8 mouse cellular contexts compared by ENCODE assay signal in genomic region chr12:21418621-21419131, GRCm38 (mm10). TPM values are rescaled to one million over a fixed set of nuclear protein-coding genes. Genes with fewer than 3 reads are reported as not detected.
A peak's percentile ranks its signal among the peaks of the same experiment; 100 is the strongest.
DNase-seq lines count a peak whose midpoint lies in the region; ATAC-seq and TF ChIP-seq lines count a peak whose summit lies in the region.

No protein-coding gene starts in this region.

- peaks cover 5% of the 10 kb centered on the region for H3K4me1 ChIP-seq in lung, embryonic 14.5 days (ENCODE audit: insufficient read depth)
- H3K4me1 ChIP-seq in embryonic facial prominence, embryonic 10.5 days, result peaks cover 20% of the 10 kb centered on the region
- peaks cover 21% of the 10 kb centered on the region for H3K4me1 ChIP-seq in hindbrain, embryonic 13.5 days (replicated peaks)
- H3K4me1 ChIP-seq in liver, embryonic 16.5 days (ENCODE audit: control insufficient read depth, low read depth, low read length), result peaks cover 32% of the 10 kb centered on the region

- H3K36me3 ChIP-seq in lung, embryonic 14.5 days (ENCODE audit: insufficient read depth), result peaks cover 18% of the 10 kb centered on the region
- peaks cover 22% of the 10 kb centered on the region for H3K36me3 ChIP-seq in embryonic facial prominence, embryonic 10.5 days (replicated peaks)
- peaks cover 11% of the 10 kb centered on the region for H3K36me3 ChIP-seq in hindbrain, embryonic 13.5 days
- peaks cover 12% of the 10 kb centered on the region for H3K36me3 ChIP-seq in liver, embryonic 16.5 days (ENCODE audit: control insufficient read depth, insufficient read depth)

- H3K4me3 ChIP-seq in lung, embryonic 14.5 days (ENCODE audit: low read depth, low read length), result peak overlapping the region; percentile 92
- peak overlapping the region; percentile 86 for H3K4me3 ChIP-seq in embryonic facial prominence, embryonic 10.5 days
- peak overlapping the region; percentile 92 for H3K4me3 ChIP-seq in hindbrain, embryonic 13.5 days
- H3K4me3 ChIP-seq in liver, embryonic 16.5 days (ENCODE audit: low read depth, low read length), result peak overlapping the region; percentile 88; the same call in 1 of the 2 replicates

- no peak overlapping the region for H3K27ac ChIP-seq in lung, embryonic 14.5 days (ENCODE audit: low read depth)
- H3K27ac ChIP-seq in embryonic facial prominence, embryonic 10.5 days (replicated peaks), result peak overlapping the region; percentile 24; the same call in 1 of the 2 replicates
- H3K27ac ChIP-seq in hindbrain, embryonic 13.5 days, result peak overlapping the region; percentile 100
- H3K27ac ChIP-seq in liver, embryonic 16.5 days (ENCODE audit: low read length), result no peak overlapping the region

- H3K27me3 ChIP-seq in lung, embryonic 14.5 days (ENCODE audit: insufficient read depth, low read length), result no peaks in the 10 kb centered on the region
- H3K27me3 ChIP-seq in embryonic facial prominence, embryonic 10.5 days (replicated peaks; ENCODE audit: low read depth, poor library complexity, severe bottlenecking), result no peaks in the 10 kb centered on the region
- no peaks in the 10 kb centered on the region for H3K27me3 ChIP-seq in hindbrain, embryonic 13.5 days
- no peaks in the 10 kb centered on the region for H3K27me3 ChIP-seq in liver, embryonic 16.5 days (ENCODE audit: control insufficient read depth, insufficient read depth, low read depth, low read length)

- peak overlapping the region; percentile 80 for H3K4me2 ChIP-seq in lung, embryonic 14.5 days
- peak overlapping the region; percentile 62 for H3K4me2 ChIP-seq in hindbrain, embryonic 13.5 days
- H3K4me2 ChIP-seq in liver, embryonic 16.5 days (ENCODE audit: low read depth, low read length), result peak overlapping the region; percentile 94

- no peak for ATAC-seq in lung, embryonic 14.5 days (ENCODE audit: insufficient read depth)
- ATAC-seq in hindbrain, embryonic 13.5 days (ENCODE audit: low FRiP score), result no peak
- ATAC-seq in liver, embryonic 16.5 days (ENCODE audit: low read depth), result no peak

- H3K9ac ChIP-seq in lung, embryonic 14.5 days, result peak overlapping the region; percentile 62
- peak overlapping the region; percentile 84 for H3K9ac ChIP-seq in hindbrain, embryonic 13.5 days
- H3K9ac ChIP-seq in liver, embryonic 16.5 days (ENCODE audit: low read depth, low read length), result peak overlapping the region; percentile 5; the same call in 1 of the 2 replicates

- DNase-seq in lung, embryonic 14.5 days, result peak; percentile 25
- no peak for DNase-seq in lung, postnatal 36 days
- peak; percentile 19 to 29 for DNase-seq in adrenal gland, adult 18-20 months (ENCODE audit: low spot score in 2 of 2)
- DNase-seq in embryonic facial prominence, embryonic 10.5 days (ENCODE audit: low spot score), result peak; percentile 18
- DNase-seq in natural killer cell, adult 2 months (ENCODE audit: low spot score in 2 of 2), result no peak
- DNase-seq in spleen, adult 12 weeks (ENCODE audit: low spot score), result no peak

- WGBS in lung, embryonic 14.5 days, result 36% methylated on average over 11 of the region's 11 CpGs
- 37% methylated on average over 11 of the region's 11 CpGs for WGBS in embryonic facial prominence, embryonic 10.5 days
- WGBS in hindbrain, embryonic 13.5 days, result 34% methylated on average over 11 of the region's 11 CpGs
- WGBS in liver, embryonic 16.5 days (ENCODE audit: insufficient replicate concordance), result 57% methylated on average over 11 of the region's 11 CpGs

- TF ChIP-seq CTCF in lung, embryonic 14.5 days (IDR thresholded peaks at IDR 0.05; ENCODE audit: low read depth), result no peak

- H3K9me3 ChIP-seq in lung, embryonic 14.5 days (ENCODE audit: low read depth, low read length), result no peaks in the 10 kb centered on the region
- peaks cover 6% of the 10 kb centered on the region; the same call in 1 of the 2 replicates for H3K9me3 ChIP-seq in embryonic facial prominence, embryonic 10.5 days
- H3K9me3 ChIP-seq in hindbrain, embryonic 13.5 days, result no peaks in the 10 kb centered on the region
- H3K9me3 ChIP-seq in liver, embryonic 16.5 days (replicated peaks; ENCODE audit: control insufficient read depth, low read length), result no peaks in the 10 kb centered on the region

RNA-seq across cellular contexts. Expression of gene Ywhaq, which starts 1.2 kb away (rescaled TPM):
- polyA plus RNA-seq in lung, embryonic 14.5 days (2014; fragmentation: Nextera tagmentation; extraction: Ambion mirVana), result 805 and 834 TPM in 2 replicates
- 100 to 1,000 TPM; 267 to 313 TPM for total RNA-seq in adrenal gland, adult 18-20 months (2021)
- 1,000 and 1,033 TPM in 2 replicates for polyA plus RNA-seq in embryonic facial prominence, embryonic 10.5 days (2016; fragmentation: Nextera tagmentation; extraction: Ambion mirVana)
- 1,136 and 1,161 TPM in 2 replicates for polyA plus RNA-seq in hindbrain, embryonic 13.5 days (2015; fragmentation: Nextera tagmentation; extraction: Ambion mirVana)
- 161 and 182 TPM in 2 replicates for polyA plus RNA-seq in liver, embryonic 16.5 days (2015; fragmentation: Nextera tagmentation; extraction: Ambion mirVana)

RNA-seq across cellular contexts. Expression of gene Adam17, which starts 45.2 kb away (rescaled TPM):
- 45.5 and 50.3 TPM in 2 replicates for polyA plus RNA-seq in lung, embryonic 14.5 days (2014; fragmentation: Nextera tagmentation; extraction: Ambion mirVana)
- total RNA-seq in adrenal gland, adult 18-20 months (2021), result 10 to 100 TPM; 34.2 to 41.0 TPM
- polyA plus RNA-seq in embryonic facial prominence, embryonic 10.5 days (2016; fragmentation: Nextera tagmentation; extraction: Ambion mirVana), result 42.3 and 43.1 TPM in 2 replicates
- 21.5 and 22.8 TPM in 2 replicates for polyA plus RNA-seq in hindbrain, embryonic 13.5 days (2015; fragmentation: Nextera tagmentation; extraction: Ambion mirVana)
- polyA plus RNA-seq in liver, embryonic 16.5 days (2015; fragmentation: Nextera tagmentation; extraction: Ambion mirVana), result 15.8 and 16.3 TPM in 2 replicates

Comparison
In these comparisons a context has a peak if more than half of its experiments do, and no peak if none do; other contexts are left out.
1. DNase-seq: peak in lung, embryonic 14.5 days (single experiment), adrenal gland, adult 18-20 months (2 of 2) and embryonic facial prominence, embryonic 10.5 days (single experiment); none in lung, postnatal 36 days (single experiment), natural killer cell, adult 2 months (0 of 2) and spleen, adult 12 weeks (single experiment).
2. H3K27ac ChIP-seq: peak in embryonic facial prominence, embryonic 10.5 days (single experiment) and hindbrain, embryonic 13.5 days (single experiment); none in lung, embryonic 14.5 days (single experiment) and liver, embryonic 16.5 days (single experiment).
3. H3K9ac ChIP-seq: peak in every context shown above with its lines; median percentile 84 in hindbrain, embryonic 13.5 days; 62 in lung, embryonic 14.5 days; 5 in liver, embryonic 16.5 days.
4. Peak in every context shown above with its lines, with median percentiles within 50 percentile points of each other: H3K4me2 ChIP-seq and H3K4me3 ChIP-seq.